Mouse (Mus musculus) macrophage (primary cell): ENCODE results near the gene Itgb6. TPM values are rescaled to one million over a fixed set of nuclear protein-coding genes. Genes with fewer than 3 reads are reported as not detected.

Source experiments
- H3K27ac ChIP-seq: fragments of 350-480 bp; formaldehyde crosslinking; 2 replicates; pipeline ENCODE4 v1.9.0; 2021
- H3K36me3 ChIP-seq: fragments of 350-480 bp; formaldehyde crosslinking; 2 replicates; pipeline ENCODE4 v1.9.0; 2021; ENCODE audit errors: inconsistent target
- H3K4me3 ChIP-seq: fragments of 350-480 bp; formaldehyde crosslinking; 2 replicates; pipeline ENCODE4 v1.9.0; 2021; ENCODE audit errors: inconsistent target
- H3K79me2 ChIP-seq: fragments of 350-480 bp; formaldehyde crosslinking; 2 replicates; pipeline ENCODE4 v1.9.0; 2021; ENCODE audit errors: inconsistent target
- WGBS: methylation state at CpG from one replicate; pipeline ENCODE4 v1.1.7; 2026; ENCODE audit warnings: inconsistent platforms; ENCODE audit not compliant: missing documents; 5-methylcytosine and 5-hydroxymethylcytosine counted together
- polyA plus RNA-seq: library from polyadenylated mRNA; stranded (reverse); fragments of 250-400 nt; gene quantifications from 3 replicates; pipeline ENCODE4 v1.2.4, GENCODE M21; 2018; ENCODE audit warnings: inconsistent platforms
- total RNA-seq, 78 experiments: library from RNA; depleted of rRNA; stranded (reverse); fragments of 250-400 nt; gene quantifications; 1 replicate in 9 of 78; 2 replicates in 24 of 78; 3 replicates in 43 of 78; 4 replicates in 2 of 78; pipeline ENCODE4 v1.2.4; 2018; ENCODE audit warnings: inconsistent platforms in 56 of 78

Gene Itgb6
- total RNA-seq (2018; cell fraction: chromatin; rRNA removed) = not detected
- total RNA-seq (2018; cell fraction: cytosol; rRNA removed) = under 1 TPM in 1 of 26 experiments, not detected in 25; 0.06 TPM
- total RNA-seq (2018; cell fraction: nucleus; rRNA removed) = under 1 TPM in 2 of 26 experiments, not detected in 24; 0.24 to 0.55 TPM
- not detected in 3 replicates for polyA plus RNA-seq

GRCm38 (mm10) chr2:60722514-60722913, at the start of gene Itgb6:
Itgb6 (minus strand) TSS chr2:60722643.
- Histone ChIP-seq H3K4me3 (no peak within 1 kb of the TSS), H3K36me3 (no peaks in the 10 kb centered on the region)
- 97% methylated on average over 14 of the region's 14 CpGs for WGBS

GRCm38 (mm10) chr2:60766420-60766819, 44.0 kb upstream of the Itgb6 start:
- Histone ChIP-seq H3K4me3 (no peak overlapping the region), H3K27ac (no peak overlapping the region), H3K79me2 (peaks cover 20% of the 10 kb centered on the region; the same call in 1 of the 2 replicates), H3K36me3 (peaks cover 97% of the 10 kb centered on the region)
- WGBS = 98% methylated on average over 8 of the region's 8 CpGs

More at GRCm38 (mm10) chr2:60722514-60722913, at the start of gene Itgb6:
- Histone ChIP-seq H3K79me2 (no peaks in the 10 kb centered on the region), H3K27ac (no peak within 1 kb of the TSS)

DNA sequence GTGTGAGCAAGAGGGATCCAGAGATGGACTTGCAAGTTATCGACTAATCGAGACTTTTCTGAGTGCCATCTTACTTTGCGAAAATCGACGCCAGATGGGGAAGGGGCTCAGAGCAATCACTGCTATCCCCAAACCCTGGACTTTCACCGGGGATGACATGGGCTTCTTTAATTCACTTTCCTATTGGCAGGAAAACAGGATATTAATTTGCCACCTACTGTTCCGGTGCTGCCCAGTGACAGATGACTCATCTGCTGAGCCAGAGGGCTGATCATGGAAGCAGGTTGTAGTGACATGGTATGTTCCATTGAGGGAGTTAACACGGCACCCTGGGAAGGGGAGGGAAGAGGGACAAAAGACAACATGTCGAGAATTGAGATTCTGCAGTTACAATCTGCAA, 33.8 kb upstream of the Itgb6 start:
- H3K79me2 ChIP-seq = no peaks in the 10 kb centered on the region
- no peak overlapping the region for H3K4me3 ChIP-seq
- peaks cover 71% of the 10 kb centered on the region for H3K36me3 ChIP-seq
- H3K27ac ChIP-seq = no peak overlapping the region
- 94% methylated on average over 9 of the region's 9 CpGs for WGBS

DNA sequence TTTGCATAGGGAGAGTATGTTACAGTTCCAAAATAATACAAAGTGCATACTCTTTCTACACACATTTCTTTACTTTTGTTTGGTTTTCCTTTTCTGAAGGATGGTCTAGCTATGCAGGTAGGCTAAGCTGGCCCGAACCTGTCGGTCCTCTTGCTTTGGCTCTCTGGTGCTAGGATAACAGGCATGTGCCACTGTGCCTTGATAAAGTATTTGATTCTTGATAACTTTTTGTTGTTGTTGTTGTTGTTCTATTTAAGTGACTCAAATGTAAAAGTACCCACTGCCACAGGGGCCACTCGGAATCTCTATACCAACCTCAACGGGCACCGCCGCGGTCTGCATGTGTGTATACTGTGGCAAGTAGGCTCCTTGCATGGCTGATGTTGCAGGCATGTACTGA, 32.7 kb upstream of the Itgb6 start:
- Histone ChIP-seq H3K27ac (no peak overlapping the region), H3K79me2 (no peaks in the 10 kb centered on the region), H3K4me3 (no peak overlapping the region), H3K36me3 (peaks cover 72% of the 10 kb centered on the region)
- WGBS = 92% methylated on average over 7 of the region's 7 CpGs

- no peak overlapping the region for H3K4me3 ChIP-seq
- no peaks in the 10 kb centered on the region for H3K79me2 ChIP-seq
- H3K36me3 ChIP-seq = peaks cover 48% of the 10 kb centered on the region
- 100% methylated on average over 9 of the region's 9 CpGs for WGBS
- no peak overlapping the region for H3K27ac ChIP-seq
Observed at GRCm38 (mm10) chr2:60751274-60751673, 28.8 kb upstream of the Itgb6 start.

GRCm38 (mm10) chr2:60750591-60750990, 28.1 kb upstream of the Itgb6 start:
- H3K27ac ChIP-seq = no peak overlapping the region
- WGBS = 89% methylated on average over 3 of the region's 3 CpGs
- no peaks in the 10 kb centered on the region for H3K79me2 ChIP-seq
- H3K36me3 ChIP-seq = peaks cover 41% of the 10 kb centered on the region
- no peak overlapping the region for H3K4me3 ChIP-seq

DNA sequence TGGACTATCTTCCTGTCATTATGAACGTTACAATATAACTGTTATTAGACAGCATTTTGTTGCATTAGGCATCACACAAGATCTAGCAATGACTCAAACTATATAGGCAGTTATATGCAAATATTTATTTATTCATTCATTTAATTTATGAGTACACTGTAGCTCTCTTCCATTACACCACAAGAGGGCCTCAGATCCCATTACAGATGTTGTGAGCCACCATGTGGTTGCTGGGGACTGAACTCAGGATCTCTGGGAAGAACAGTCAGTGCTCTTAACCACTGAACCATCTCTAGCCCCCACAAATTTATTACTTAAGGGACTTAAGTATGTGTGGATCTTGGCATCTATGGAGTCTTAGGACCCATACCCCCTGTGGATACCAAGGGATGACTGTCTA, 26.1 kb upstream of the Itgb6 start:
- Histone ChIP-seq H3K4me3 (no peak overlapping the region), H3K27ac (no peak overlapping the region), H3K36me3 (peaks cover 24% of the 10 kb centered on the region), H3K79me2 (no peaks in the 10 kb centered on the region)
- WGBS = 93% methylated on average over 1 of the region's 1 CpGs

DNA sequence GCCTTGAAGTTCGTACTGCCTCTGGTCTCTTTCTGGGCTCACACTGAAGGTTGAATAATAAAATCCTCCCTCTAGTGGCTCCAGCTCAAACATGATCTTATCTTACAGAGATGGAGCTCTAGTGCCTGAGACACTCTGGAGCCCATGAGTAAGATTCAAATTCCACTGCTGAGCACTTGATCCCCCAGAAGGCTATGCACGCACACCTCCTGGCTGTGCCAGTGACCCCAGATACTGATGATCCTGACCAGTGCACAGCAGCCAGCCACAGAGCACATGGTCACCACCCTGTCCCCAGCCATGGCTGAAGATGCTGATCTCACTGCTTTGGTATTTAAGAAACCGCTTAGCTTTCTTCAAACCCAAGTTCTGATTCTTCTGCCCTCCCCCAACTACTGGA, 25.1 kb upstream of the Itgb6 start:
- Histone ChIP-seq H3K4me3 (no peak overlapping the region), H3K79me2 (no peaks in the 10 kb centered on the region), H3K36me3 (peaks cover 15% of the 10 kb centered on the region), H3K27ac (no peak overlapping the region)
- 80% methylated on average over 3 of the region's 3 CpGs for WGBS

DNA sequence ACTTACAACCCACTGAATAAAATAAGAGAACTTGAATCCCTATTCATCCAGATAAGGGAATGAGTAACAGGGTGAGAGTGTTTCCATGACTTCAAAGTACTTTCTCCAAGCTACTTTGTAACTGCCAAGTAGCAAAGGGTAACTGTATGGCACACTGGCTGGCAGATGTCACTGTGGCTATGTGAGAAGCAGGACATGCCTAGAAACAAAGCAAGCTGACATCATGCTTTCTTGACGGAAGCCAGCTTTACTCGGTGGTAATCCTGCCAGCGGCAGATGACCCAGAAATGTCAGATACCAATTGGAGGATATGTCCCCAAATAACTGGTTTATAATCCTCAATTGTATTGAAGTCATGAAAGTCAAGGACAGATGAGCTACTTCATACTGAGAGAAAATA, 22.2 kb upstream of the Itgb6 start:
- Histone ChIP-seq H3K36me3 (no peaks in the 10 kb centered on the region), H3K4me3 (no peak overlapping the region), H3K27ac (no peak overlapping the region), H3K79me2 (no peaks in the 10 kb centered on the region)
- WGBS = 94% methylated on average over 3 of the region's 3 CpGs

- 62% methylated on average over 10 of the region's 10 CpGs for WGBS
- H3K4me3 ChIP-seq = no peak overlapping the region
- no peaks in the 10 kb centered on the region for H3K79me2 ChIP-seq
- no peak overlapping the region for H3K27ac ChIP-seq
- no peaks in the 10 kb centered on the region for H3K36me3 ChIP-seq
Observed at GRCm38 (mm10) chr2:60739389-60740137, 17.1 kb upstream of the Itgb6 start.

DNA sequence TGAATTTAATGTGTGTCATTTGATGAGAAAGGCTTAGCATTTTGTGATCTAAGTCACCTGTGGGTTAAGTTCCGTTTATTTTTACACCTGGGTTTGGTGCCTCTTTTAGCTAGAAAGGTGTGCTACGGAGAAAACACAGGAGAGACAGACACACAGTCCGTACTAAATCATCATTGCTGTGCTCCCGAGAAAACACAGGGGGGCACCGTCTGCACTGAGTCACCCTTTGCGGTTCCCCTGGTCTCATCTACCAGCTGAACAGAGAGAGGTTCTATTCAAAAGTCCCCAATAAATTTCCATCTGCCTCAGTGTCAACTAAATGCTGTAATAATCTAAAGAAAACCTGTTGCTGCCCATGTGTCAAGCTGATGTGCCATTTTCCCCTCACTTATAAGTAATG, 8.5 kb upstream of the Itgb6 start:
- Histone ChIP-seq H3K36me3 (no peaks in the 10 kb centered on the region), H3K79me2 (no peaks in the 10 kb centered on the region), H3K27ac (no peak overlapping the region), H3K4me3 (no peak overlapping the region)
- WGBS = 83% methylated on average over 6 of the region's 6 CpGs

DNA sequence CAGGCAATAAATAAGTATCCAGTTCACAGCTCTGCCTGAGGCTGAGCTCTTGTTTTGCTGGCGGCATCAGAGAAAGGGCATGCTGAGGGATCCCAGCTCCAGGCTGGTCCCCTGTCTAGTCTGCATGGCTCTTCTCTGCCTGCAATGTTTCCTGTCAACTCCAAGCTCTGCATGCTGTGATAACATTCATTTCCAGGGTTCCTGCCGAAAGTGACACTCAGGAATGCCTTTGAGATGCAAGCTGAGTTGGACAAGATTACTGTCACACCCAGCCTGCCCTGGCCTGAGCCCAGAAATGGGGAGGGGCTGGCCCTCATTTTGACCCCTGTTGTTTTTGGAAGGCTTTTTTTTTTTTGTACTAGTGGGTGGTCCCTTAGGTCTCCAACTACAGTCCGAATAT, 7.6 kb upstream of the Itgb6 start:
- Histone ChIP-seq H3K36me3 (no peaks in the 10 kb centered on the region), H3K79me2 (no peaks in the 10 kb centered on the region), H3K4me3 (no peak overlapping the region), H3K27ac (no peak overlapping the region)
- 87% methylated on average over 3 of the region's 3 CpGs for WGBS

DNA sequence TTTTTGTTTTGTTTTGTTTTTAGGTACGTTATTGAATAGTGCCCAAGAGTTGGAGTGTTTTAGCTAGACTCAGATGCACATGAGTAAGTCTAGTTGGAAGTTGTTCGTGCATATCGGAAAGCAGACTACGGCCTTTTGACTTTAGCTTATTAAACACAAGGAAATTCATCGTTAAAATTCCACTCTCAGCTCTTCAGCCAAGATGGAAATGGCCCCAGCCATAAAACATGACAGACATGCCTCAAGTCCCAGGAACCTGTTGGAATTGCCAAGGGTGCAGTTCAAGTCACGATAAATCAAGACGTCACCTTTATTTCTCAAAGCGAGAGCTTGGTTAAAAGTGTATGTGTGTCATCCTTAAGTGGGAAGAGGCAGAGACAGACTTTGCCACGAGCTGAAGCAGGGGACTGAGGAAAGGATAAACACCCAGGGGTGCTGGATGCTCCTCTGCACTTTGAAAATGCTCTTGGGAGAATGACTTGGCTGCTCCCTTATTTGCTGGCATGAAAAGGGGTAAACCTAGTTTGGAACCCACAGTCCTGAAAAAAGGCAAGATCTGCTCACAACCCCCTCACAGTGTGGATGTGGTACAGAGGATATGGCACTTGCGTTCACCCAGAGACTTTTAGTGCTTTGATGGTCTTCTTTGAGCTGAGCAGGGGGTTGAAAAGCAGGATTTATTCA, 6.6 kb upstream of the Itgb6 start:
- Histone ChIP-seq H3K36me3 (no peaks in the 10 kb centered on the region), H3K27ac (no peak overlapping the region), H3K79me2 (no peaks in the 10 kb centered on the region), H3K4me3 (no peak overlapping the region)
- 83% methylated on average over 10 of the region's 10 CpGs for WGBS

GRCm38 (mm10) chr2:60724660-60725059, 2.2 kb upstream of the Itgb6 start:
- WGBS = 85% methylated on average over 2 of the region's 2 CpGs
- no peaks in the 10 kb centered on the region for H3K79me2 ChIP-seq
- no peak overlapping the region for H3K27ac ChIP-seq
- no peaks in the 10 kb centered on the region for H3K36me3 ChIP-seq
- H3K4me3 ChIP-seq = no peak overlapping the region

DNA sequence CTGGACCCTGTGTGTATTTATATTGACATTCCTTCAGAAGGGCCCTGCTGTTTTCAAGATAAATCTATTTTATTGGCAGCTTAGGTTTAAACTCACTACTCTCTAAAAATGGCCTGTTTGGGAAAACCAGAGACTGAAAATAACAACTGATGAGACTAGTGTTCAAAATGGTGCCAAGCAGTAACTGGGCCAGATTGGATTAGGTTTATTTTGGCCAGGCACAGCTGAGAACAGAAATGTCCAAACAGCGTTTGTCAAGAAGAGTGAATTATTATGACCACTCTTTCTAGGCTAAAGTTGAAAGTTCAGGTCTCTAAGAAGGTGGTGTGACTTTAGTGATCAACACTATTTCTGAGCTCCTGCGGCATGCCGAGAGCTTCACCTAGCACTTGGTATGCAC, 524 bp upstream of the Itgb6 start:
- H3K36me3 ChIP-seq = no peaks in the 10 kb centered on the region
- no peaks in the 10 kb centered on the region for H3K79me2 ChIP-seq
- H3K27ac ChIP-seq = no peak overlapping the region
- H3K4me3 ChIP-seq = no peak overlapping the region
- 97% methylated on average over 3 of the region's 3 CpGs for WGBS
